Mouse (Mus musculus): ENCODE data around the gene Hs3st5.

DNA sequence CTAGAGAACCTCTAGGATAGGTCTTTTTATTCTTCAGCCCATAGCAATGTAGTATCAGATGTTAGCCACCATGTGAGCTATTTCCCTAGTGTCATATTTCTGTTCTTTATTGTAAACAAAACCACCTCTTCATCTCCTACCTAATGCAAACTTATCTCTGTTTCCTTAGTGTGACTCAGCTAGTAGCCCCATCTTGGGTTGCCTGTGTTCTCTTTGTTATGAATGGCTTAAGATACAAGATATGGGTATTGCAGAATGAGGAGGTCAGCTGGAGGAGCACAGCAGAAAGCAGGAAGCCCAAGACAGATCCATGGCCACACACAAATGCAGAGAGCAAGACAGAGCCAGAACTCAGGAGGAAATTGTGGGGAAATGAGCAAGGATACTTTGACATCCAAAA, 288.7 kb downstream of the Hs3st5 start:
- no peak for TF ChIP-seq CTCF (conservative IDR thresholded peaks at IDR 0.05; ENCODE audit: low read length)
- no peak for TF ChIP-seq POU5F1 (IDR thresholded peaks at IDR 0.05; ENCODE audit: borderline replicate concordance, low read length)
